In the genomic region with DNA sequence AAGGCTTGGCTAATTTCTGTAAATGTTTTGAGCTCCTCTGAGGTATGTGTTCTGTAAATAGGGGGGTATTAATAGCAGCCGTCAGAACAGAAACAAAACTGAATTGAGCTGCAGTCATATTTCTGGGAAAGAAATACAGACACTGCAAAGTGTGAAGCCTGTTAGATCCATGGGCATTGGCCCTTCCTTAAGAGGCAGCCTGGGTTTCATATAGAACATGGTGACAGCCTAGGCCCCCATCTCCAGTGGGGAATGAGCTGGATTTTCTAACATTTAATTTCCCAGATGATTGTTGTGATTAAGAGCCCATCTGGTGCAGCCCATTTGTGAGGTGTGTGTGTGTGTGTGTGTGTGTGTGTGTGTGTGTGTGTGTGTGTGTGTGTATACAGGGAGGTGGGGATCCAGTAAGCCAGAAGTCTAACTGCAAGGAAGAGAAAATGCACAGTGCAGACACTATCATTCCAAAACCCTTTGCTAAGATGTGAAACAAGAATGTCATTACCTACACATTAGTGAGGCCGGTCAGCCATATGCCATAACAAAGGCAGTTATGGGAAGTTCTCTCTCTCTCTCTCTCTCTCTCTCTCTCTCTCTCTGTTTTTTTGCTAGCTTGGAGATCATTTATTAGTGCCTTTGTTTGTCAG, we compare ENCODE assay signal across 21 mouse cellular contexts.
DNase-seq lines count a peak whose midpoint lies in the region; ATAC-seq lines count a peak whose summit lies in the region.
"Had no signal": no experiment of that assay in that cellular context is flagged by ENCODE, and none has a peak within 500 bp of the region (broad histone marks: within the 10 kb centered on the region; RNA-seq: fewer than 3 reads in every experiment).

No protein-coding gene starts in this region.

- ATAC-seq in forebrain, embryonic 13.5 days, result 0 out of 2 replicates have a peak, but pooled peaks have one; percentile 19
- ATAC-seq in neural tube, embryonic 11.5 days (ENCODE audit: insufficient read depth, low FRiP score, low TSS enrichment), result no peak
- ATAC-seq: midbrain, embryonic 15.5 days had no signal

- H3K27me3 ChIP-seq in forebrain, embryonic 13.5 days, result no peaks in the 10 kb centered on the region
- H3K27me3 ChIP-seq in forebrain, embryonic 10.5 days (ENCODE audit: poor library complexity, severe bottlenecking), result no peaks in the 10 kb centered on the region
- no peaks in the 10 kb centered on the region for H3K27me3 ChIP-seq in neural tube, embryonic 11.5 days (ENCODE audit: control insufficient read depth, insufficient read depth, low read length)
- no peaks in the 10 kb centered on the region for H3K27me3 ChIP-seq in limb, embryonic 10.5 days (ENCODE audit: low read depth, poor library complexity, severe bottlenecking)
- H3K27me3 ChIP-seq: midbrain, embryonic 15.5 days had no signal

- no peak overlapping the region for H3K9ac ChIP-seq in forebrain, embryonic 13.5 days
- no peak overlapping the region for H3K9ac ChIP-seq in neural tube, embryonic 11.5 days (ENCODE audit: low read length)
- H3K9ac ChIP-seq: midbrain, embryonic 15.5 days had no signal

- H3K27ac ChIP-seq in forebrain, embryonic 13.5 days, result peak overlapping the region; percentile 36; the same call in 1 of the 2 replicates
- no peak overlapping the region for H3K27ac ChIP-seq in forebrain, embryonic 10.5 days
- peak overlapping the region; percentile 60; the same call in 1 of the 2 replicates for H3K27ac ChIP-seq in neural tube, embryonic 11.5 days (ENCODE audit: low read depth, low read length)
- peak overlapping the region; percentile 20; the same call in 1 of the 2 replicates for H3K27ac ChIP-seq in limb, embryonic 10.5 days
- H3K27ac ChIP-seq: heart, embryonic 10.5 days; macrophage; midbrain, embryonic 15.5 days had no signal

- no peak overlapping the region for H3K4me3 ChIP-seq in forebrain, embryonic 13.5 days
- no peak overlapping the region for H3K4me3 ChIP-seq in forebrain, embryonic 10.5 days
- H3K4me3 ChIP-seq in neural tube, embryonic 11.5 days (ENCODE audit: low read depth, low read length), result no peak overlapping the region
- no peak overlapping the region for H3K4me3 ChIP-seq in limb, embryonic 10.5 days
- H3K4me3 ChIP-seq: heart, embryonic 10.5 days; midbrain, embryonic 15.5 days had no signal

- H3K9me3 ChIP-seq in forebrain, embryonic 13.5 days (replicated peaks), result no peaks in the 10 kb centered on the region
- H3K9me3 ChIP-seq in forebrain, embryonic 10.5 days, result no peaks in the 10 kb centered on the region
- no peaks in the 10 kb centered on the region for H3K9me3 ChIP-seq in neural tube, embryonic 11.5 days (ENCODE audit: control insufficient read depth, low read length)
- H3K9me3 ChIP-seq in limb, embryonic 10.5 days (replicated peaks), result no peaks in the 10 kb centered on the region
- H3K9me3 ChIP-seq: heart, embryonic 10.5 days; midbrain, embryonic 15.5 days had no signal

- H3K36me3 ChIP-seq in forebrain, embryonic 13.5 days (ENCODE audit: poor library complexity, severe bottlenecking), result peaks cover 6% of the 10 kb centered on the region; the same call in 1 of the 2 replicates
- H3K36me3 ChIP-seq in forebrain, embryonic 10.5 days (replicated peaks), result 0 out of 2 replicates have a peak, but pooled peaks cover 5% of the 10 kb centered on the region
- H3K36me3 ChIP-seq in neural tube, embryonic 11.5 days (ENCODE audit: control insufficient read depth, insufficient read depth, low read length), result no peaks in the 10 kb centered on the region
- H3K36me3 ChIP-seq in limb, embryonic 10.5 days, result no peaks in the 10 kb centered on the region
- H3K36me3 ChIP-seq: heart, embryonic 10.5 days; midbrain, embryonic 15.5 days had no signal

- 75% methylated on average over 2 of the region's 2 CpGs for WGBS in forebrain, embryonic 13.5 days
- 96% methylated on average over 2 of the region's 2 CpGs for WGBS in forebrain, embryonic 10.5 days
- 77% methylated on average over 2 of the region's 2 CpGs for WGBS in neural tube, embryonic 11.5 days
- 88% methylated on average over 2 of the region's 2 CpGs for WGBS in limb, embryonic 10.5 days

- peaks cover 24% of the 10 kb centered on the region for H3K4me1 ChIP-seq in forebrain, embryonic 13.5 days
- no peaks in the 10 kb centered on the region for H3K4me1 ChIP-seq in forebrain, embryonic 10.5 days
- no peaks in the 10 kb centered on the region for H3K4me1 ChIP-seq in neural tube, embryonic 11.5 days (ENCODE audit: control insufficient read depth, insufficient read depth, low read length)
- H3K4me1 ChIP-seq in limb, embryonic 10.5 days, result 0 out of 2 replicates have a peak, but pooled peaks cover 2% of the 10 kb centered on the region

- no peak overlapping the region for H3K4me2 ChIP-seq in forebrain, embryonic 13.5 days
- H3K4me2 ChIP-seq in neural tube, embryonic 11.5 days (ENCODE audit: low read depth), result no peak overlapping the region
- H3K4me2 ChIP-seq: midbrain, embryonic 15.5 days had no signal

- no peak for DNase-seq in forebrain, embryonic 10.5 days (ENCODE audit: extremely low spot score, low spot score)
- no peak for DNase-seq in neural tube, embryonic 11.5 days (ENCODE audit: low spot score)
- no peak for DNase-seq in neural tube, embryonic 10.5 days (ENCODE audit: extremely low spot score, low spot score)
- DNase-seq in limb, embryonic 10.5 days (ENCODE audit: low spot score), result no peak
- DNase-seq in layer of hippocampus, adult 9-11 months, result no peak
- no peak for DNase-seq in liver
- no peak for DNase-seq in layer of hippocampus, adult 11-12 months (ENCODE audit: low spot score)
- DNase-seq: adrenal gland, postnatal 25 days; cerebellum, postnatal 25 days; gastrocnemius, postnatal 25 days; heart, postnatal 14 days; kidney, adult 18-20 months; kidney, postnatal 14 days; lung, adult 18-20 months; right cerebral cortex, adult 18-20 months; spleen, adult 18-20 months; thymus, postnatal 36 days had no signal
